Mouse (Mus musculus) lung, adult 2 months (tissue): ENCODE measurements around the gene Cops7a. TPM values are rescaled to one million over a fixed set of nuclear protein-coding genes. Genes with fewer than 3 reads are reported as not detected.
A peak's percentile ranks its signal among the peaks of the same experiment; 100 is the strongest.

Source experiments
- DNase-seq: peaks from one replicate; pipeline ENCODE4 v3.0.0; 2022
- H3K4me1 ChIP-seq: fragments of 200-500 bp; 2 replicates; pipeline ENCODE4 v1.6.1; 2011; ENCODE audit warnings: low read length; ENCODE audit not compliant: control insufficient read depth, insufficient read depth
- H3K4me3 ChIP-seq: fragments of 200-500 bp; replicated peaks from 2 replicates; pipeline ENCODE3; 2011; ENCODE audit warnings: low read depth, mild to moderate bottlenecking, control low read depth, low read length; ENCODE audit errors: extremely low read depth
- CTCF ChIP-seq: fragments of 200-500 bp; IDR thresholded peaks from 2 replicates; pipeline ENCODE4 v1.5.1; 2011; ENCODE audit warnings: mild to moderate bottlenecking, low read length, control low read depth; ENCODE audit not compliant: insufficient read depth
- POLR2A ChIP-seq: fragments of 200-500 bp; IDR thresholded peaks from 2 replicates; pipeline ENCODE4 v1.6.1; 2011; ENCODE audit warnings: low read depth, mild to moderate bottlenecking, control low read depth, low read length, borderline replicate concordance; ENCODE audit errors: extremely low read depth
- WGBS: fragments of 180-500 bp; shearing (Covaris S2); methylation state at CpG from one replicate; pipeline ENCODE4 v1.1.7; 2018; 5-methylcytosine and 5-hydroxymethylcytosine counted together
- polyA plus RNA-seq: library from polyadenylated mRNA; depleted of rRNA; stranded (reverse); fragments of >200 nt; gene quantifications from 2 replicates; pipeline ENCODE4 v1.2.3, GENCODE M21; 2012

Cops7a gene
- polyA plus RNA-seq, 1 experiment = 213 TPM

- WGBS = 93% methylated on average over 7 of the region's 7 CpGs
- DNase-seq = no peak
- H3K4me1 ChIP-seq = peaks cover 4% of the 10 kb centered on the region; the same call in 1 of the 2 replicates
- no peak overlapping the region for H3K4me3 ChIP-seq
- TF ChIP-seq CTCF = no peak
- no peak for TF ChIP-seq POLR2A
Measured at GRCm38 (mm10) chr6:124934670-124935069, 30.7 kb downstream of the Cops7a start.

- TF ChIP-seq POLR2A (no peak), CTCF (no peak)
- WGBS = 85% methylated on average over 3 of the region's 3 CpGs
- no peak for DNase-seq
- Histone ChIP-seq H3K4me3 (no peak overlapping the region), H3K4me1 (peaks cover 4% of the 10 kb centered on the region; the same call in 1 of the 2 replicates)
Measured at GRCm38 (mm10) chr6:124933127-124933526, 32.2 kb downstream of the Cops7a start.

DNA sequence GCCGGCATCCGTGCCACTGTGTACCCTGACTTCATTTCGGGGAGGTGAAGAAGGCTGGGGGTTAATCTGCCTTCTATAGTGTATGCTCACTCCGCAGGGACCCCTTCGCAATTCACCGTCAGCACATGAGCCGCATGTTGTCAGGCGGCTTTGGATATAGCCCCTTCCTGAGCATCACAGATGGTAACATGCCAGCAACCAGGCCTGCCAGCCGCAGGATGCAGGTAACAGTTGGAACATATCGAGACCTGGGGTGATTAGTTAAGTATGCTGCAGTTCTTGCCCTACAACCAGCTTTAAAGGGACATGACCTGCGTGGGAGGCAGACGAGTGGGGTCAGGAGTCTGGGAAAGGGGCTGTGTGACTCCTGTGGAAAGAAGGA is 33.0 kb downstream of the Cops7a start:
- TF ChIP-seq POLR2A = no peak
- TF ChIP-seq CTCF = no peak

DNA sequence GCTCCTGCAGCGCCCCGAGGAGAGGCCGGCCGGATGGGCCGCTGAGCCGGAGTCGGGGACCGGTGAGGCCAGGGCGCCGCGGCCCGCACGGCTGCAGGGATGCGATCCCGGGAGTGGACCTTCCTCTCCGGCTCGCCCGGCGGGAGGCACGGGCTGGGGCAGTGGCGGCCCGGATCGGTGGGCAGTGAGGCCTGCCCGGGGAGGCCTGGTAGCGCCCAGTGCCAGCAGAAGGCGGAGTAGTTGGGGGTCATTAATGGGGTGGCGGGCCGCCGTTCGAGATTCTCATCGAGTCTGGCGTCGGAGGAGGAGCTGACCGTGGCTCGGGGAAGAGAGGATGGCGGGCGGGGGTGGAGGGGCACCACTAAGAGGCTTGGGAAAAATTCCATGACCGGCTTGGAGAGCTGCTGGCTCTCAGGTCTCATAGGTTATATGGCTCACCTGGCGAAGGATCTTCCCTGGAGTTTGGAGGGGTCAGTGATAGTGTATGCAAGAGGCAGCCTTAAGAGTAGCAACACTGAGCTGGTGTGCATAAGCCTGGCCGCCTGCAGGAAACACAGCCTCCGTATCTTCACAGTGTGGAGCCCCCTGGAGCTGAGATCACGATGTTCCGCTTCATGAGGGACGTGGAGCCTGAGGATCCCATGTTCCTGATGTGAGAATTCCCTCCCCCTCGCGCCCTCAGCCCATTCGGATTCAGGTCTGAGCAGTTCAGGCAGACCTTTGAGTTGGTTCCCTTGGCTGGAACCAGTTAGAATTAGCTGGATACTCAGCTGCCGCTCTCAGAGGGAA is 33.6 kb downstream of the Cops7a start:
- H3K4me1 ChIP-seq = peaks cover 4% of the 10 kb centered on the region; the same call in 1 of the 2 replicates
- DNase-seq = no peak
- TF ChIP-seq CTCF = peak; percentile 35; the same call in 1 of the 2 replicates
- no peak for TF ChIP-seq POLR2A
- WGBS = 1% methylated on average over 48 of the region's 48 CpGs
- peak overlapping the region; percentile 84 for H3K4me3 ChIP-seq

More for the DNA sequence above, 33.0 kb downstream of the Cops7a start:
- peaks cover 4% of the 10 kb centered on the region; the same call in 1 of the 2 replicates for H3K4me1 ChIP-seq
- peak overlapping the region; percentile 84 for H3K4me3 ChIP-seq
- DNase-seq = no peak
- 44% methylated on average over 12 of the region's 12 CpGs for WGBS

DNA sequence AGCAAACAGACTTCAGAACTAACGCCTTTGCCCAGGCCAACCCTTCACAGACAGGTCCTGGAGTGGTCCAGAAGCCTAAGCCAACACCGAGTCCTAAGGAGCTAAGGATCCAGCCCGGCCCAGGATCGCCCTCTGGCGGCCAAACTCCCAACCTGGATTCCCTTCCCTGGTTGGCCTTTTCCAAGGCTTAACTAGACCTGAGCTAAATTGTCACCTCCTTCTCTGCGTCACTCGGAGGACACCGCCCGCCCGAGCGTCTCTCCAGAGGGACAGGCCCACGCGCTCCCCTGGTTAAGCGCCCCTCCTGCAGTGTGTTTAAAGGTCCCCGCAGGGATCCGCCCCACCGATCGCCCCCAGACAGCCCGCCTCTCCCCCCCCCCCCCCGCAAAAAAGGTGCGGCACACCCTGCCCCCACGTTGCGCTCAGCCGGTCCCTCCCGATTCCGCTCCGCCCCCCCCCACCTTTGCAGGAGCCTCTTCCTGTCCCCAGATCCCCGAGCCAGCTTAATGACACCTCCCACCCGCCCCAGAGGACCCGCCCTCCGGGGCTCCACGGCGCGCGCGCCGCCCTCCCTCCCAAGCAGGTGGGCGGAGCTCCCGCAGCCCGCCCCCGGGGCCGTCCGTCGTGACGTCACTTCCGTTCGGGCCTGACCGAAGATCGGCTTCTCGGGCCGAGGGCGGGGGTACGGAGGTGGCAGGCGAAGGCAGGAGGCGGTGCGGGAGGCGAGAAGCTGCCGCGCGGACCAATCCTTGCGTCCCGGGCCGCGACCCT is 34.4 kb downstream of the Cops7a start, which contains the start of gene Mlf2:
Gene Mlf2, plus strand, starts transcription at position 633 of the 771 bp plus-strand sequence.
- peak; percentile 99 for DNase-seq
- under 1% methylated on average over 51 of the region's 64 CpGs for WGBS
- Histone ChIP-seq H3K4me1 (peaks cover 7% of the 10 kb centered on the region), H3K4me3 (peak within 1 kb of the TSS; percentile 84)
- peak; percentile 77 for TF ChIP-seq POLR2A
- TF ChIP-seq CTCF = peak; percentile 87

GRCm38 (mm10) chr6:124930231-124930630 is 35.1 kb downstream of the Cops7a start:
- peak overlapping the region; percentile 55 for H3K4me3 ChIP-seq
- peaks cover 11% of the 10 kb centered on the region for H3K4me1 ChIP-seq
- no peak for TF ChIP-seq POLR2A
- no peak for TF ChIP-seq CTCF
- DNase-seq = no peak
- whole genome bisulfite sequencing = 42% methylated on average over 1 of the region's 1 CpGs

- peak; percentile 65 for DNase-seq
- TF ChIP-seq POLR2A (0 out of 2 replicates have a peak, but pooled peaks have one; percentile 20), CTCF (no peak)
- 18% methylated on average over 5 of the region's 5 CpGs for WGBS
- Histone ChIP-seq H3K4me3 (peak overlapping the region; percentile 62), H3K4me1 (peaks cover 13% of the 10 kb centered on the region; the same call in 1 of the 2 replicates)
Measured at GRCm38 (mm10) chr6:124925941-124926340, 39.4 kb downstream of the Cops7a start.

DNA sequence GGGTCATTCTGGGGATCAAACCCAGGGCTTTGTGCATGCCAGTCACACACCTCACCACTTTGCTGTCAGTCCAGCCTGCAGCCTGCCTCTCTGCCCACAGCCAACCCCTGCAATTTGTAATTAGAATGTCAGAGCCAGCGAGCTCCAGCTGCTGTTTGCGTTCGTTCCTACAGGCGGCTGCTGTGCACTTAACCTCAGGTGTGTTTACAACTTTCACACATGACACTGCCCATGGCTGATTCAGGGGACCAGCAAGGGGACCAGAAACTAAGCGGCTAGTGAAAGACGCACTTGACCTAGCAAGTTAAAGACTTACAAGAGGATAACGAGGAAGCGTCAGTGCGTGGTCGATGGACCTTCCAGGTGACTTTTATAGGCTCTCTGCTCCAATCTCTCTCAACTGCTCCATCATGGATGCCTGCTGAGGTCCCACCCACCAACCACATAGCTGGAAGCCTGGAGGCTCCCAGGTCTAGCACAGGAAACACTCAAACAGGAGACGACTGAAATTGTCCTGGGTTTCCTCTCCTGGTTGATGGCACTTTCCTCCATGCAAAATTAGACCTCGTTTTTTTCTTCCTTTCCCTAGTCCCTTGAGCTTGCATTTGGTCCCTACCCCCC is 40.1 kb downstream of the Cops7a start:
- DNase-seq = no peak
- Histone ChIP-seq H3K4me1 (peaks cover 17% of the 10 kb centered on the region), H3K4me3 (peak overlapping the region; percentile 62)
- TF ChIP-seq POLR2A (0 out of 2 replicates have a peak, but pooled peaks have one; percentile 10), CTCF (no peak)
- WGBS = 34% methylated on average over 12 of the region's 12 CpGs

- DNase-seq = no peak
- TF ChIP-seq CTCF (no peak), POLR2A (no peak)
- 41% methylated on average over 4 of the region's 4 CpGs for WGBS
- Histone ChIP-seq H3K4me3 (no peak overlapping the region), H3K4me1 (peaks cover 17% of the 10 kb centered on the region)
Measured at GRCm38 (mm10) chr6:124921539-124921938, 43.8 kb downstream of the Cops7a start.
